Mouse (Mus musculus) large intestine, adult 2 months (tissue): ENCODE data around the gene Pramef6. TPM values are rescaled to one million over a fixed set of nuclear protein-coding genes. Genes with fewer than 3 reads are reported as not detected.
"Not testable (repeated sequence)": the region's sequence is repeated elsewhere in the genome, so short reads cannot be mapped to it uniquely, and the experiment has no call there.

Source experiments
- DNase-seq: peaks from one replicate; pipeline ENCODE4 v3.0.0-alpha.2; 2012; ENCODE audit warnings: low read depth, low spot score
- WGBS: fragments of 180-500 bp; shearing (Covaris S2); methylation state at CpG from one replicate; pipeline ENCODE4 v1.1.7; 2018; 5-methylcytosine and 5-hydroxymethylcytosine counted together
- polyA plus RNA-seq: library from polyadenylated mRNA; depleted of rRNA; stranded (reverse); fragments of >200 nt; gene quantifications from 2 replicates; pipeline ENCODE4 v1.2.3, GENCODE M21; 2012; rRNA removed

Pramef6 gene
- polyA plus RNA-seq, result not detected in 2 replicates

DNA sequence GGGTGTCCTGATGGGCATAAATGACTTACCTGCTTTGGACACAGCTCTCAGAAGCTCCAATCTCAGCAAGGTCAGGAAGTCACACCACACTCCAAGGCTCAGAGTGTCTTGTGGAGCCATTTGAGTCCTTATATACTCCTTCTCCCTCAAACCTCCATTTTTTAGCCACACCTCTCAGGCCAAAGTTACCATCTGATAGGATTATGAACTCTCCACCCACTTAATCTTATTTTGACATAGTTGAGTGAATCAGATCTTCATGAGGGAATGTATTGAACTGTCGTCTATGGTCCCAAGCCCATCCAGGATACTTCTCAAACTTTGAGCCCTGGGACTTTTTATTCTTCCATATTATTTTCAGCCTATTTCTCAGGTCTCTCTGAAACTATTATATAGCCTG lies at the start of gene Pramef6:
TSS of gene Pramef6 (minus strand) at position 101 of the 400 bp plus-strand sequence.
- WGBS, result 92% methylated on average over 1 of the region's 1 CpGs
- DNase-seq, result not testable (repeated sequence)

DNA sequence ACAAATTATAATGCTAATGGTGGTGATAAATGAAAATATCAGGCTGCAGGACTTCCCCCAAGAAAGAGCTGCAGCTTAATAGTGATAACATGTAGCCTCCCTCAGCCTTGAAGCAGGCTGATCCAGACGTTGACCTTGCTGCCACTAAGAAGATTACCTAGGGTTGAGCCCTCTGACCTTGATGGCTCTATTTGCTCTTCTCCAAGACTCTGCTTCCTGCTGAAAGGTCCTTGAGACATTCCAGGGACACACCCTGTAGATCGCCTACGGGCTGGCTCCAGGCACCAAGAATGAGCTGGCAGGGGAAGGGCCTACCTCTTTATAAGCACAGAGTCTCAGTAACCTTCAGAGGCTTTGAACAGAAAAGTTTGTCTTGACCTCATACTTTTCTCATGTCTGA lies 5.8 kb downstream of the Pramef6 start:
- 68% methylated on average over 3 of the region's 3 CpGs for WGBS
- not testable (repeated sequence) for DNase-seq

DNA sequence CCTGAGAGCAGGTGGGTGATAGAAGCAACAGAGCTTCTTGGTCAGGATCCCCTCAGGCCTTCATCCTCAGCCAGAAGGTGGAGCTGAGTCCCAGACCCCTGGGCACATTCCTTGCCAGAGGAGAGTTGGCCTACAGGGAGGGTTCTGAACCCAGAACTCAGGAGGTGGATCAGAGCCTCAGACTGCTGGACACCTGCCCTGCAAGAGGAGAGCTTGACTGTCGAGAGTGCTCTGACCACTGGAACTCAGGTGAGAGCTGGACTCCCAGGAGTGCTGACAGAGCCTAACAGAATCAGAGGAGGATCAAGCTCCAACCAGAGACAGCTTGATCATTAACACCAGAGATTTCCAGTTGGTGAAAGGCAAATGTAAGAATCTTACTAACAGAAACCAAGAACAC lies 17.8 kb downstream of the Pramef6 start:
- 69% methylated on average over 1 of the region's 1 CpGs for WGBS
- not testable (repeated sequence) for DNase-seq

DNA sequence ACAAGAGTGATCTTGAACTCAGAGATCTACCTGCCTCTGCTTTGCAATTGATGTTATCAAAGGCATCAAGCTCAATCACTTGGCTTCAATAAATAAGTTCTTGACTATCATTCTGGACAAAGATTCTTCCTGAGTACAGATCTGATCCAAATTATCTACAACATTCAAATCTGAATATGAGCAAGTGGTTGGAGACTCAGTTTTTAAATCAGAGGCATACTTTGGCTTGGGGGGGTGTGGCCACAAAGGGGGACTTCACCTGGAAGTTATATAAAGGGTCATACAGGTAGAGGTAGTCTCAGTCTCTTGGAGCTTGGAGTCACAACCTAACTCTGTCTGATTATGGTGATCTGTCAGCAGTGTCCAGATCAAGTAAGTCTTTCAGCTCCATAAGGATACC lies 54.0 kb downstream of the Pramef6 start, which contains the start of gene Gm13103:
TSS of gene Gm13103 (plus strand) at position 301 of the 400 bp plus-strand sequence.
- DNase-seq, result not testable (repeated sequence)

Other genes with a start within 250 kb of the Pramef6 start
- not detected in 2 replicates for gene Gm13088, start 243.1 kb downstream of the Pramef6 start, polyA plus RNA-seq
- gene Gm13089, start 197.7 kb downstream of the Pramef6 start, polyA plus RNA-seq, result not detected in 2 replicates
- not detected in 2 replicates for gene Gm13078, start 180.9 kb downstream of the Pramef6 start, polyA plus RNA-seq
- not detected in 2 replicates for gene Gm13023, start 111.0 kb downstream of the Pramef6 start, polyA plus RNA-seq
- gene Gm13084, start 84.3 kb downstream of the Pramef6 start, polyA plus RNA-seq, result not detected in 2 replicates
- not detected in 2 replicates for gene Gm13103, start 53.9 kb downstream of the Pramef6 start, polyA plus RNA-seq
- gene Pramef25, start 50.6 kb upstream of the Pramef6 start, polyA plus RNA-seq, result not detected in 2 replicates
- not detected in 2 replicates for gene Gm13101, start 66.6 kb upstream of the Pramef6 start, polyA plus RNA-seq
- not detected in 2 replicates for gene Pramef17, start 94.0 kb upstream of the Pramef6 start, polyA plus RNA-seq
- gene Pramel4, start 158.7 kb upstream of the Pramef6 start, polyA plus RNA-seq, result not detected in 2 replicates
- gene Gm13102, start 206.1 kb upstream of the Pramef6 start, polyA plus RNA-seq, result not detected in 2 replicates